Comparison of ENCODE assay signal across 10 mouse cellular contexts in the genomic region with DNA sequence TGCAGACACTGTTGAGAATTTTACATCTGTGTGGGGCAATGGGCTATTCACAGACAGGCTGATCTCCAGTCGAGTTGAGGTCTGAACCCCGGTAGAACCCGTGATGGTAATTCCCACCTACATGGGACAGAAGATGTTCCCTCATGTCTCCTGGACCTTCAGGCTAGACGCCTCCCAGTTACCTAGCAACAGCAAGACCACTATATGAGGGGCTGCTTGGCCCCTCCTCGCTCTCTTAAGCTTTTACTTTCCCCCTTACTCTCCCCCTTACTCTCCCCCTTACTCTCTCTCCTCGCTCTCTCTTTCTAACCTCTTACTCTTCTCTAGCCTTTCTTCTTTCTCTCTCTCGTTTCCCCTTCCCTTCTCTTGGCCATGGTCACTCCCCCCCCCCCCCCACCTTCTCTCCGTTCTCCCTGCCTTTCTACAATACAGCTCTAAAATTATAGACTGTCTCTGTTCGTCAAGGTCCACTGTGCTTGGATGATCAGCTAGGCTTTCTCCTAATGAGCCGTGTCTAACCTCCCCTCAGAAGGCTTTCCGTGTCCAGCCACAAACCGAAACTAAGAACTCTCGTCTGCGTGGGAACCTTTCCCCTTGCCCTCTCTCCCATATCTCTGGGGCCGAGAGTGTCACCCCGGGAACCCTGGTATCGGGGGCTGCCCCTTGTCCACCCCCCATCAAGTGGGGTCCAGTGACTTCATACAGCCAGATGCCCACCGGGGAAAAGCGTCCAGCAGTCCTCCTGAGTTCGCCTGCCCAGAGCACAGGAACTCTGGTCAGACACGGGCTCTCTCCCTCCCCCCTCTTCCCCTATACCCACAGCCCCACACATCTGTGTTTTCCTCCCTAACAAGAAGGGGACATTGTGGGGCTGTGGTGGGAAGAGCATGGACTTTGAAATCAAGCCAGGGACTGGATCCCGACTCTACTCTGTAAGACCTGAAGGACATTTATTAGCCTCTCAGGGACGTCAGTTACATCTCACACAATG.
DNase-seq lines count a peak whose midpoint lies in the region; ATAC-seq and TF ChIP-seq lines count a peak whose summit lies in the region.
"Had no signal": no experiment of that assay in that cellular context is flagged by ENCODE, and none has a peak within 500 bp of the region (broad histone marks: within the 10 kb centered on the region; RNA-seq: fewer than 3 reads in every experiment).

No protein-coding gene starts in this region.

- 80% methylated on average over 23 of the region's 23 CpGs for WGBS in midbrain, embryonic 11.5 days
- 72% methylated on average over 23 of the region's 23 CpGs for WGBS in midbrain, embryonic 14.5 days
- WGBS in kidney, adult 2 months: 29% methylated on average over 23 of the region's 23 CpGs
- 70% methylated on average over 23 of the region's 23 CpGs for WGBS in neural tube, embryonic 13.5 days

- H3K9me3 ChIP-seq in midbrain, embryonic 11.5 days (ENCODE audit: control insufficient read depth, low read length): no peaks in the 10 kb centered on the region
- H3K9me3 ChIP-seq in midbrain, embryonic 14.5 days (ENCODE audit: control insufficient read depth, low read length): no peaks in the 10 kb centered on the region
- H3K9me3 ChIP-seq in neural tube, embryonic 13.5 days: peaks cover 3% of the 10 kb centered on the region

- no peak for DNase-seq in gastrocnemius, adult 2 months
- no peak for DNase-seq in gastrocnemius, postnatal 25 days
- peak; percentile 80 for DNase-seq in midbrain, embryonic 11.5 days (ENCODE audit: low spot score, missing footprints)
- DNase-seq in midbrain, embryonic 14.5 days: no peak
- DNase-seq in kidney, adult 2 months: peak; percentile 49
- DNase-seq in cerebellum, postnatal 25 days: no peak
- no peak for DNase-seq in cerebellum, postnatal 14 days
- DNase-seq: right cerebral cortex, postnatal 25 days had no signal

- intact Hi-C loops in gastrocnemius, adult 2 months (cut with DNase I): no loop called here

- peak overlapping the region; percentile 58 for H3K27ac ChIP-seq in gastrocnemius, adult 2 months
- H3K27ac ChIP-seq in midbrain, embryonic 11.5 days (ENCODE audit: low read depth, low read length): no peak overlapping the region
- no peak overlapping the region for H3K27ac ChIP-seq in midbrain, embryonic 14.5 days (replicated peaks; ENCODE audit: low read depth, low read length)
- H3K27ac ChIP-seq in kidney, adult 2 months (ENCODE audit: insufficient read depth, low read depth, low read length): peak overlapping the region; percentile 1; the same call in 1 of the 2 replicates
- H3K27ac ChIP-seq in neural tube, embryonic 13.5 days (replicated peaks): no peak overlapping the region
- H3K27ac ChIP-seq: liver, embryonic 14.5 days had no signal

- no peak overlapping the region for H3K9ac ChIP-seq in midbrain, embryonic 11.5 days (ENCODE audit: low read length)
- no peak overlapping the region for H3K9ac ChIP-seq in midbrain, embryonic 14.5 days (replicated peaks; ENCODE audit: low read length)
- no peak overlapping the region for H3K9ac ChIP-seq in neural tube, embryonic 13.5 days
- H3K9ac ChIP-seq: liver, embryonic 14.5 days had no signal

- ATAC-seq in midbrain, embryonic 11.5 days (ENCODE audit: low FRiP score): no peak
- no peak for ATAC-seq in midbrain, embryonic 14.5 days (ENCODE audit: low FRiP score, low TSS enrichment)
- 0 out of 2 replicates have a peak, but pooled peaks have one; percentile 8 for ATAC-seq in neural tube, embryonic 13.5 days (ENCODE audit: low read depth)

- no peaks in the 10 kb centered on the region for H3K27me3 ChIP-seq in midbrain, embryonic 11.5 days (ENCODE audit: control insufficient read depth, insufficient read depth, low read length)
- H3K27me3 ChIP-seq in midbrain, embryonic 14.5 days (ENCODE audit: control insufficient read depth, insufficient read depth, low read length): no peaks in the 10 kb centered on the region
- H3K27me3 ChIP-seq in kidney, adult 2 months (replicated peaks; ENCODE audit: control insufficient read depth, insufficient read depth, low read length): no peaks in the 10 kb centered on the region; the same call in 1 of the 2 replicates
- no peaks in the 10 kb centered on the region for H3K27me3 ChIP-seq in neural tube, embryonic 13.5 days

- no peak overlapping the region for H3K4me2 ChIP-seq in midbrain, embryonic 11.5 days
- no peak overlapping the region for H3K4me2 ChIP-seq in midbrain, embryonic 14.5 days (ENCODE audit: low read length)
- 0 out of 2 replicates have a peak overlapping the region, but pooled peaks have one; percentile 9 for H3K4me2 ChIP-seq in neural tube, embryonic 13.5 days

- TF ChIP-seq POLR2A in kidney, adult 2 months (IDR thresholded peaks at IDR 0.05; ENCODE audit: low read depth, low read length): no peak

- no peaks in the 10 kb centered on the region for H3K4me1 ChIP-seq in midbrain, embryonic 11.5 days (ENCODE audit: control insufficient read depth, insufficient read depth, low read length)
- H3K4me1 ChIP-seq in midbrain, embryonic 14.5 days (ENCODE audit: control insufficient read depth, insufficient read depth, low read length): no peaks in the 10 kb centered on the region
- H3K4me1 ChIP-seq in kidney, adult 2 months (ENCODE audit: control insufficient read depth, insufficient read depth, low read length): no peaks in the 10 kb centered on the region; the same call in none of the 2 replicates
- peaks cover 3% of the 10 kb centered on the region for H3K4me1 ChIP-seq in neural tube, embryonic 13.5 days (replicated peaks)

- TF ChIP-seq CTCF in gastrocnemius, adult 2 months (IDR thresholded peaks at IDR 0.05): no peak
- no peak for TF ChIP-seq CTCF in kidney, adult 2 months (conservative IDR thresholded peaks at IDR 0.05; ENCODE audit: insufficient read depth, insufficient read length, low read depth, low read length)

- H3K4me3 ChIP-seq in gastrocnemius, adult 2 months: peak overlapping the region; percentile 67
- no peak overlapping the region for H3K4me3 ChIP-seq in midbrain, embryonic 11.5 days (ENCODE audit: low read depth, low read length)
- no peak overlapping the region for H3K4me3 ChIP-seq in midbrain, embryonic 14.5 days (replicated peaks; ENCODE audit: low read depth, low read length)
- peak overlapping the region; percentile 58 for H3K4me3 ChIP-seq in kidney, adult 2 months (ENCODE audit: insufficient read depth, low read depth, low read length)
- no peak overlapping the region for H3K4me3 ChIP-seq in neural tube, embryonic 13.5 days

- H3K36me3 ChIP-seq in midbrain, embryonic 11.5 days (ENCODE audit: control insufficient read depth, insufficient read depth, low read length): no peaks in the 10 kb centered on the region
- H3K36me3 ChIP-seq in midbrain, embryonic 14.5 days (ENCODE audit: control insufficient read depth, insufficient read depth, low read length): no peaks in the 10 kb centered on the region
- H3K36me3 ChIP-seq in kidney, adult 2 months (ENCODE audit: control insufficient read depth, insufficient read depth, low read length): no peaks in the 10 kb centered on the region
- no peaks in the 10 kb centered on the region for H3K36me3 ChIP-seq in neural tube, embryonic 13.5 days

Comparison
In these comparisons a context has a peak if more than half of its experiments do, and no peak if none do; other contexts are left out.
1. DNase-seq: peak in midbrain, embryonic 11.5 days (single experiment) and kidney, adult 2 months (single experiment); none in gastrocnemius, adult 2 months (single experiment), gastrocnemius, postnatal 25 days (single experiment), midbrain, embryonic 14.5 days (single experiment), cerebellum, postnatal 25 days (0 of 2) and cerebellum, postnatal 14 days (0 of 2).
2. H3K27ac ChIP-seq: peak in gastrocnemius, adult 2 months (single experiment) and kidney, adult 2 months (single experiment); none in midbrain, embryonic 11.5 days (single experiment), midbrain, embryonic 14.5 days (single experiment) and neural tube, embryonic 13.5 days (single experiment).
3. H3K4me3 ChIP-seq: peak in gastrocnemius, adult 2 months (single experiment) and kidney, adult 2 months (single experiment); none in midbrain, embryonic 11.5 days (single experiment), midbrain, embryonic 14.5 days (single experiment) and neural tube, embryonic 13.5 days (single experiment).